Mouse (Mus musculus): ENCODE measurements around the gene Mrpl24.
A peak's percentile ranks its signal among the peaks of the same experiment; 100 is the strongest.
"Not testable (repeated sequence)": the region's sequence is repeated elsewhere in the genome, so short reads cannot be mapped to it uniquely, and the experiment has no call there.

Mrpl24 gene

DNA sequence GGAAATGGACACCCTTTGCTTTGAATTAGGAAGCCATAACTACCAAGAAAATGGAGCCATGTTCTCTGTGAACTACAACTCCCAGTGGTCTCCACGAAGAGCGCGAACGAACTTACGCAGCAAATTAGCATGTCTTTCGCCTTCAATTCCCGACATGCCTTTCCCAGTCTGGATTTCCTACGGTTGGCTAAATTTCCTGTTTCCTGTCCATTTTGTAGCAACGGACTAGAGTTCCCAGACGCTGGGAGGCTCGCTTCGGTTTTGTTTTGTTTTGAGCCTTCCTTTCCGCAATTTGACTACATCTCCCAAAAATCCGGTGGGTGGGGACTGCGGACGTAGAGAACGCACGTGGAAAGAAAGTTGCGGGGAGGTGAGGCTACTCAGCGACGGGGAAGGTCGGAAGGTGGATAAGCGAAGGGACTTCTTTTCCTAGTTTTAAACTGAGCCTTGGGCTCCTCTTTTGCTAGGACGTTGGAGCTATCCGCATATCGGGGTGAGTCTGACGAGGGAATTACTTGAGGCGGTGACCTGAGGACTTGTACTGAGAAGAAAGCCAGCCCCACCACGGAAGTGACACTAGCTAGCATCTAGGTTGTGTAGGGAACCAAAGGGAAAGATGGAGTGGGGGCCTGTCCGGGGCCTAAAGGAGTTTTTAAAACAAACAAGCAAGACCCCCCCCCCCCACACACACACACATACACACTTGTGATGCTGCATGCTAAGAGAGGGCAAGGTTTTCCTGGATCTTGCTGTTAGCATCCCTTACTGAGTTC lies at the start of gene Mrpl24:
Gene Mrpl24 (plus strand): TSS at position 171 of the 773 bp plus-strand sequence.
- peak; percentile 88 for DNase-seq (ENCODE audit: low read depth, low spot score)

DNA sequence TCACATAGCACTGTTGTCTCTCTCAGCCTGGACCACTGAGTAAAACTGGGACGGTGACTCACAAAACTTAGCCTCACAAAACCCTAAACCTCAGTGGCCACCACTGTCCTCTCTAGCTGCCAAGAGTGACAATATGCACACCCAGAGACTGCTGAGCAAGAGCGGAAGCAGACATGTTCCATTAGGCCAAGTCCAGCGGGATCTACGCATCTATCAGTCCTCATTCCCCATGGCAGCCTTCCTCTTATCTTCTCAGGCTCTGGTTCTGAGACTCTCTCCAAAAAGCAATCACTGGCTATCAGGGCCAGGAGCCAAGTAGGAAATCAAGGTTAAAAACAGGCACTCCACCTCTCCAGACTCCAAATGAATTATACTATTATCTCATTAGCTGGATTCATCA lies 41.6 kb upstream of the Mrpl24 start:
- DNase-seq (ENCODE audit: low read depth, low spot score) = no peak

DNA sequence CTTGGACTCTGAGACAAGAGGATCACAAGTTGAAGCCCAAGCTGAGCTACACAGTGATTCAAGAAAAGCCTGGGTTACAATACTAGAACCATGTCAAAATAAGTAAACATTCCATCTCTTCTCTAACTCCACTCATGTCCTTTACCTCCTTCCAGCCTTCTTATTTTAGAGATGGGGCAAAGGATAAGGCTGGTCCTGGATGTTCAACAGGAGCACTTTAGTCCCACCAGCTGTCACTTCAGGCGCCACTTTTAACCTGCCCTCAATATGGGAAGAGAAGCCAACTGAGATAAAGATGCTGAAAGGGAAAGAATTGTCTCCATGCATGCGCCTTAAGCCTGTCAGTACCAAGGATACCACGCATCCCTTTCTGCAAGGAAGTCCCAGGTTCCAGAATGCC lies 35.0 kb upstream of the Mrpl24 start:
- DNase-seq (ENCODE audit: low read depth, low spot score) = no peak

DNA sequence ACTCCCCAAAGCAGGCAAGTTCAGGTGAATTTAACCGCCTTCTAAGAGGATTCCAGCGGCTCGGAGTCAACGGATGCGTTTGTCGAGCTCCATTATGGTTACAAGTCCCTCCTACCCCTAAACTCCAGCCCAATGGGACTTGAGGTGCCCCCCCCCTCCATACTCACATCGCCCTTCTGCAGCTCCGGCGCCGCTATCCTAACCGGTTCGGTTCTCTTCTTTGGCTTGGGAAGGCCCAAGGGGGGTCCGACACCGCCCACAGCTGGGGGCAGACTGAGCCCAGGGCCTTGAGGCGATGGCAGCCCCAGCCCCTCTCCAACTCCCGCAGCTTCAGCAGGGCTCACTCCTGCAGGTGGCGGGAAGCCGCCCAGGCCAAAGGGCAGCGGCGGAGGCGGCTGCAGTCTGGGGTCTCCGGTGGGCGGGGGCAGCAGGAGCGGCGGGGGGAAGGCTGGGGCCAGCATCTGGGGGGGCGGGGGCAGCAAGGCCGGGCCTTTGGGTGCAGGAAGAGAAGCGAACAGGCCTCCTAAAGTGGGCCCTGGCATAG lies 34.5 kb upstream of the Mrpl24 start:
- peak; percentile 48 for DNase-seq (ENCODE audit: low read depth, low spot score)

DNA sequence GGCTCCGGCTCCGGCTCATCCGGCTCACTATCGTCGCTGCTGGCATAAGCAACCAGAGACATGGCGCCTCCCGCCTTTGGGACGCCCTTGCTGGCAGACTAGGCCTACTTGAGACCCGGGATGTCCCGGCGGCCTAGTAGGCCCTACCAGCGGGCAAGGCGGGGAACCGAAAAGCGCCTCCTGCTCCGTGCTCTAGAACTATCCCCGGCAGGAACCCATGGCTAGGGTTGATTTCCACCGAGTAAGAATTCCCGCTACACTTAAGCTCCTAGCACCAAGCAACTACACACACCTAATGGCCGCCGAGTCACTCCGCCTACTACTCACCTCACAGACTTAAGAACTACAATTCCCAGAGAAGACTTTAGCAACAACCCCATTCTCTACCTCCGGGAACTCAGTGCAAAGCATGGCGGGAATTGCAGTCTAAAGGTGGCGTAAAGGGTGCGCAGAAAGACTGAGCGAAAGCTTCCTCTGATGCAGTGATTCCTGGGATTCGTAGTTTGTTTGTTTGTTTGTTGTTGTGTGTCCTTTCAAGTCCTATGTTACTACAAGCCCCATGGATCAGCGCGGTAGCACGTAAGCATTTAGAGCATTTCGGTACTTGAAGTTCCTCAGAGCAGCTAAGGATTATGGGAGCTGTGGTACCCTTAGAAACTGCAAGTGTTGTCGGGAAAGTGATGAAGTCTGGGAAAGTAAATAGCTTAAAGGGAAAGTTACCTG lies 33.9 kb upstream of the Mrpl24 start, which contains the start of gene Prcc:
Gene Prcc (minus strand): TSS at position 328 of the 723 bp plus-strand sequence.
- peak; percentile 97 for DNase-seq (ENCODE audit: low read depth, low spot score)

DNA sequence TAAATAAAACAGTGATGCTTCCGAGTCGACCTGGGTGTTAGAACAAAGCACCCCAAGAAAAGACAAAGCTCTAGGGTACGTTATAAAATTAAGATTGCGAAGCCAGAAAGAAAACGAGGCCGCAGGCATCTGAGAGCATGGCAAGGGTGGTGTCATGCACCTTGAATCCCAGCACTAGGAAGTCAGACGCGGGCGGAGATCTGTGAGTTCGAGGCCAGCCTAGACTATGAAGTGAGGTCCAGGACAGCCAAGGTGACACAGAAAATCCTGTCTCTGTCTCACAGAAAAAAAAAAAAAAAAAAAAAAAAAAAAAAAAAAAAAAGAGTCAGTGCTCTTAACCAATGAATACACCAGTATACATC lies 33.3 kb upstream of the Mrpl24 start:
- DNase-seq (ENCODE audit: low read depth, low spot score) = no peak

DNA sequence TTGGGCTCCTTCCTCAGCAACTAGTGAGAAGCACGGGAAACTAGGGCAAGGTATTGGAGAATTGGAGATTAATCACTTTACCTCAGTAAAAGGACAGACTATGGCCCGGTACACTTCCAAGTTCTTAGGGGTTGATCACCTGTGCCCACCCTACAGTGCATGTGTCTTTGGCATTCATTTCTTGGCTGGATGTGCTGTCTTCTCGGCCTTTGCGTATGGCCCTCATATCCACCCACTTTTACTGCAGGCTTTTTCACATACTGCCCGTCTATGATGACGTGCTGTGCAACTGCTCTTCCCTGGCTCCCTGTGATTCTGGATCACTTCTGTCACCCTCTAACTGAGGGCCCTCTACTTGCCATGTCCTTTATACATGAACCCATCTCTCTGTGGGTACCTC lies 32.9 kb upstream of the Mrpl24 start:
- no peak for DNase-seq (ENCODE audit: low read depth, low spot score)

DNA sequence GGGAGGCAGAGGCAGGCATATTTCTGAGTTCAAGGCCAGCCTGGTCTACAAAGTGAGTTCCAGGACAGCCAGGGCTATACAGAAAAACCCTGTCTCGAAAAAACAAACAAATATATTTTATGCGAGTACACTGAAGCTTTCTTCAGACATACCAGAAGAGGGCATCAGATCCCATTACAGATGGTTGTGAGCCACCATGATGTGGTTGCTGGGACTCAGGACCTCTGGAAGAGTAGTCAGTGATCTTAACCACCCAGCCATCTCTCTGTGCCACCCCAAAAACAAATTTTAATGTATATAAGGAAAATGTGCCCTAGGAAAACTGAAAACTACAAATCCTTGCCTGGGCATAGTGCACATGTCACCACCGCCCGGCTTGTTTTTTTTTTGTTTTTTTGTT lies 31.9 kb upstream of the Mrpl24 start:
- DNase-seq (ENCODE audit: low read depth, low spot score) = not testable (repeated sequence)

DNA sequence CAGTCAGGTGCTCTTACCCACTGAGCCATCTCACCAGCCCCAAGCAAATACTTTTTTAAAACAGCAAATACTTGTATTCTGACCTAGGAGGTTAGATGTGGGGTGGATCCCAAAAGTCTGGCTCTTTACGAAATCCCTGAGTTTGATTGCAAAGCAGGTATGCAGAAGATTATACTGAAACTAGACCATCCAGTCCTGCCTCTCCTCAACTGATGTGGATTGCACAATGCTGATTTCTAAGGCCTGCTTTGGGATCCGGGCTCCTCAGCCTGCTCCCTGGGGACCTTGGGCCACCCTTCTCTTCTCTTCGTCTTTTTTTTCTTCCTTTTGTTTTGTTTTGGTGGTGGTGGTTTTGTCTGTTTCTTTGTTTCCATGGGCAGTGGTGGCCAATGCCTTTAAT lies 27.8 kb upstream of the Mrpl24 start:
- no peak for DNase-seq (ENCODE audit: low read depth, low spot score)

DNA sequence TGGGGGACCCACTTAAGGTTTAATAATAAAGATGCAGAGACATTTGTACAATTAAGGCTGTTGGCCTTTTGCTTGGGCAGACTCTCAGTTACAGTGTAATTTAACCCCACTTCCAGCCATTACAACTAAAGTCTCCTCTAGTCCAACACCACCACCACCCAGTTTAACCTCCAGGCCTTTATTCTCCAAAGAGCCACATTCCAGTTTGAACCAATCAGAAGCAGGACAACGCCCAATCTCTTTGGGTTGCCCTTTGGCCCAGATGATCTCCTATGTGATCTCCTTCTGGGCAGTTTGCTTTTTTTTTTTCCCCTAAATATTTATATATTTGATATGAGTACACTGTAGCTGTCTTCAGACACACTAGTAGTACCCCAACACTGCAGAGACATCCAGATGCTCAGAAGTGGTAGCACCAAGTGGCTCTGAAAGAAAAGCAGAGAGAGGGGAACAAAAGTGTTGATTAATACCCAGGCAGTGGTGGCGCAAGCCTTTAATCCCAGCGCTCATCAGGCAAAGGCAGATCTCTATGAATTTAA lies 25.9 kb upstream of the Mrpl24 start:
- no peak for DNase-seq (ENCODE audit: low read depth, low spot score)

DNA sequence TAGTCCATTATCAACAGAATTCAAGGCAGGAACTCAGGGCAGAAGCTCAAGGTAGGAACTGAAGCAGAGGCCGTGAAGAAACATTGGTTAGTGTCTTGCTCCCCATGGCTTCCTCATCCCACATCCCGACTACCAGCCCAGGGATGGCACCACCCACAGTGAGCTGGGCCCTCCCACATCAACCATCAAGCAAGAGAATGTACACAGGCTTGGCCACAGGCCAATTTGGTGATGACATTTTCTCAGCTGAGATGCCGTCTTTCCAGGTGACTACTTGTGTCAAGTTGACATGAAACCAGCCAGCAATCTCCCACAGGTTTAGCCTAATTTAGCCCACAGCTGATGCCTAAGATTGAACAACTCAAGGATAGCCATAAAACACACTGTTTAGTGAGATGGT lies 20.0 kb upstream of the Mrpl24 start:
- DNase-seq (ENCODE audit: low read depth, low spot score) = no peak

DNA sequence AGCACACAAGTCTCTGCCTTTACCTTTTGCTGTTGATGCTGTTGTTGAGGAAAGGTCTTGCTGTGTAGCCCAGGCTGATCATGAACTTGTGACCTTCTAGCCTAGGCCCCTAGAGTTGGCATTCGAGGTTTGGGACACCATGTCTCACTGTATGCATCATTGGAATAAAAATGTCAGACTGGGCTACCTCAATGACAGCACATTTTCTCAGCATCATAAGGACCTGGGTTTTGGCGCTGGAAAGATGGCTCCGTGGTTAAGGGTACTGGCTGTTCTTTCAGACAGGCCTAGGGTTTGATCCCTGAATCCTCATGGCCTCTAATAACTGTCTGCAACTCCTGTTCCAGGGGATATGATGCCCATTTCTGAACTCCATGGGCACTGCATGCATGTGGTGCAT lies 19.5 kb upstream of the Mrpl24 start:
- DNase-seq (ENCODE audit: low read depth, low spot score) = no peak

DNA sequence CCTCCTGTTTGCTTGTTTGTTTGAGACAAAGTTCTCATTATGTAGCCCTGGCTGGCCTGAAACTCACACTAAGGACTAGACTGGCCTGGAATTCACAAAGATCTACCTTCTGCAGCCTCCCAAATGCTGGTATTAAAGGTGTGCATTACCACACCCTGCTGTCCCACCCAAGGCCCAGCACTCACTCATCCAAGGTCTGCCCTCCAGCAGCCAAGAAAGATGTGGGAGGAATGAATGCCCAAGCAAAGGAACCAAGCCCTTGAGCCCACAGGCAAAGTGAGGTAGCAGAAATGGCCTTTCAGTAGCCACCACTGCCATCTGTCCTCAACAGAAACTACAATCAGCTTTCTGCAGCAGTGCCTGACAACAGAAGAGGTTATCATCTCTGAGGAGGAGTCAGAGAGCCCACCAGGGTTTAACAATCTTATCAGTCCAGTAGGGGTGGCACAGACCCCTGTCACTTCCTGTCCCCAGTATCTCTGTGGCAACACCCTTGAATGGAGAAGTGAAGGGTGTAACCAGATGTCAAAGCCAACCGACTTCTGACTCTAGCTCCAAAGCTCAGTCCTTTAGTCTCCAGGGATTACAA lies 18.2 kb upstream of the Mrpl24 start:
- no peak for DNase-seq (ENCODE audit: low read depth, low spot score)

DNA sequence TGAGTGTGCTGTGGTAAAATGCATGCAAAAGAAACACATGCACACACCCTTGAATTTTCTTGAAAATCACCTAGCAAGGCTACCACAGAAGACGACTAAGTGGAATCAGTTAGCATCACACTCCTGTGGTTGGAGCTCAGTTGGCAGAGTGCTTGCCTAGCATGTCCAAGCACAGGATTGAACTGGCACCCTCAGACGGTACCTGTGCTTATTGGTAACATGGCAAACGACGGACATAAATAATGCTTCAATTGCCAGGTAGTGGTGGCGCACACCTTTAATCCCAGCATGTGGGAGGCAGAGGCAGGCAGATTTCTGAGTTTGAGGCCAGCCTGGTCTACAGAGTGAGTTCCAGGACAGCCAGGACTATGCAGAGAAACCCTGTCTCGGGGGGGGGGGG lies 17.3 kb upstream of the Mrpl24 start:
- not testable (repeated sequence) for DNase-seq (ENCODE audit: low read depth, low spot score)

DNA sequence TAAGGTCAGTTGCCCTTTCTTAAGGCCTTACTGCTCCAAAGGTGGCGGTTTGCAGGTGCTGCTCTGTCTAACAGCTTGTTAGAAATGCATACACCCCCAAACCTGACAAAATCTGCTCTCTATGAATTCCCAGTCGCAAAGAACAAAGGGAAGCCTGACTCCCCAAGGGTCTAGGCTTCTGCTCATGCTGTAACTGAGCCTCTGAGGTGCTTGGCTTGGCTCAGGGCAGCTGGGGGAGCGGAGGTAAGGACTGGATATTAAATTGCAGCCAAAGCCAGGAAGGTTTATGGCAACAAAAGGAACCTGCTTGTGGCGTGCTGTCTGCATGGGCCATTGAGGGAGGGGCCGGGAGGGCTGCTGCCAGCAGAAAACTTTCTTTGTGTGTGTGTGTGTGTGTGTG lies 15.5 kb upstream of the Mrpl24 start:
- DNase-seq (ENCODE audit: low read depth, low spot score) = no peak

DNA sequence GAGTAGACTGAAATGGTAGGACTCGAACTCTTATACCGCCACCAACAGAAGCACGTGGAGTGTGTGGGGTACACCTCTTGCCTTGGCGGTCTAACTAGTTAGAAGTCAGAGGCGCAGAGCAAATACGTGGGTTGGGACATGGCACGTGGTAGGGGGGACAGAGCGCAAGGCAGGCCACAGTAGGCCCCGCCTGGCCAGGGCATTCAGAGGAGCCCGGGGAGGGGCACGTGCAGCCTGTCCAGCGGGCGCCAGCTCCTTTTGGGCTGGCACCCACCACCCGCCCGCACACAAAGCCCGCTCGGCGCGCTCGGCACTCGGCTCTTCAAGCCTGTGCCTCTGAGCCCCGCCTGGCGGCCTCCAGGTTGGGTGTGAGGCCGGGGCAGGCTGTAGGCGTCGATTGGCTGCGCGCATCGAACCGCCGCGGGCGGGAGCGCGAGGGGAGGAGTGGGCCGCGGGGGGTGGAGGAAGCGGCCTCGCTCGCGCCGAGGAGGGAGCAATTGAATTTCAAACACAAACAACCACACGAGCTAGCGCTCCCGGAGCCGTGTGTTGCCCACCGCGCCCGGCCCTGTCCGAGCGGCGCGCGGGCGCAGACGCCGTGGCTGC lies 13.3 kb upstream of the Mrpl24 start, which contains the start of gene Hdgf:
Gene Hdgf (plus strand): TSS at position 442 of the 606 bp plus-strand sequence.
- peak; percentile 98 for DNase-seq (ENCODE audit: low read depth, low spot score)

DNA sequence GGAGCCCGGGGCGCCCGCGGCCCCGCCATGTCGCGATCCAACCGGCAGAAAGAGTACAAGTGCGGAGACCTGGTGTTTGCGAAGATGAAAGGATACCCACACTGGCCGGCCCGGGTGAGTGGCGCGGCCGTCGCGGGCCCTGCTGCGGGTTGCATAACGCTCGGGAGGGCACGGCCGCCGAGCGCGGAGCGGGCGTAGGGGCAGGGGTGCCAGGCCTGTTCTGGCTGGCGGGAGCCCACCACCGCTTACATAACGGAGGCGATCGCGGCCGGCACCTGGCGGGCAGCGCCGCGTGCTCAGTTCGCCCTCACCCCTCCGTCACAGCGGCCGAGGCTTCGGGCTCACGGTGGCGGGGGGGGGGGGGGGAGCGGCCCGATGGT lies 12.7 kb upstream of the Mrpl24 start:
- DNase-seq (ENCODE audit: low read depth, low spot score) = no peak

DNA sequence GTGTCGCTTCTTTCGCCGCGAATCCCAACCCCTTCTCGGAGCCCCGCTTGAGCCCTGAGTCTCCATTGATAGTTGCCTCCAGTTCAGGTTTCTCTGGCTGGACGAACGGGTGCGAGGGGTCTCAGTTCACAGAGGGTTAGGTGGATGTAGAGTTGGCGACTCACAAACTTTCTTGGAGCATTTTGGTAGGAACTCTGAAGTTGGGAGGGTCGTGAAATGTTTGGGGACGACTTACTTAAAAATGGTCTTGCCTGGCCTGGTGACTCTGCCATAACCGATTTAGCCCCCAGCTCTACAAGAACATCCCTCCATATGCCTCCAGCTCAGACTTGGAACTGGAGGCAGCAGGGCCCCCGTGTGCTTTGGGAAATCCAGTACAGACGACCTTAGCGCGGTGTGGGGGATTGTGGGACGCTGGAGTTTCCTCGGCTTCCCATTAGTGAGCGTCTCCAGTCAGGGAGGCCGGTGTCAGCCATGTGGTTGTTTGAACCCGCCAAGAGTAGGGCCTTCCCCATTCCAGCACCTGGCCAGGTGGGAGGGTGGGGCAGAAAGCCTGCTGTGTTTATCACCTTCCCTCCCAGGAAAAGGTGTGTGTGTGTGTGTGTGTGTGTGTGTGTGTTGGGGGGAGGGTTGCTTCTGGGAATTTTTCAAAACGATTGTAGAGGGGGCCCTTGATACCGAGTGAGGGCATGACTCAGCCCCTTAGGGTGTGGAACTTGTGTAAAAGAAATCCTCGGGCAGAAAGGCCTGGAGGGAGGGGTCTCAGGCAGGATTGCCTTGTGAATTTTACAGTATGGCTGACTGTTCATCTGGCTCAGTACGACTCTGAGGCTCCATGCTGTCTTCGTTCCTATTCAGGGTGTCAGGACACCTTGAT lies 12.1 kb upstream of the Mrpl24 start:
- no peak for DNase-seq (ENCODE audit: low read depth, low spot score)

DNA sequence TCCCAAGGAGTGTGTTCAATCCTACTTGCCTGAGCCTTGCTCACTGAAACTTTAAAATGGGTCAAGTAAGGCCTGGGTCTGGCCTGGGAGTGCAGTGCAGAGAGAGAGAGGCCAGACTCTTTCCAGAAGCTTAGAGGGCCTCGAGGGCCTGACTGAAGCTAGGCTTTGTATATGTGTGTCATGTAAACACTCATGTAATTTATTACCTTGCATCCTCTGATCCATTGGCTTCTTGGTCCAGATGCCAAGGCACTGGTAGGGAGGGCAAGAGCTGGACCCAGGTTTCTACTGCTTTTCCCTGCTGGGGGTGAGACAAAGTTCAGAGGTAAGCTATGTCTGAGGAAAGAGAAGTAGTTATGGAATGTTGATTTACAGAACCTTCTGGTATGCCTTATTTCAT lies 11.4 kb upstream of the Mrpl24 start:
- DNase-seq (ENCODE audit: low read depth, low spot score) = no peak

DNA sequence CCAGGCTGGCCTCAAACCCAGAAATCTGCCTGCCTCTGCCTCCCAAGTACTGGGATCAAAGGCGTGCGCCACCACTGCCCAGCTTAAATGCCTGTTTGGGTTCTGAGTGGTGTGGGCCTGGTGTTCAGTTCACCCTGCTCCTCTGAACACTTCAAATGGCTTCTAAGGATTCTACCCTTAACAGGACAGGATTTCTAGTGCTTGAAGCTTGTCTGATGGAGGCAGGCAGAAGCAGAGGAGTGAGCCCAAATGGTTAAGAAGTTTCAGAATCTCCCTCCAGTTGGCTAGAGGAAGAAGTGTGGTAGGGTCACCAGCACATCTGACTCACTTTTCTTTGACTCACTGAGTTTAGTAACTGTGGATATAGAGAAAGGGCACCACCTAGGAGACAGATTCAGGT lies 9.9 kb upstream of the Mrpl24 start:
- DNase-seq (ENCODE audit: low read depth, low spot score) = no peak

DNA sequence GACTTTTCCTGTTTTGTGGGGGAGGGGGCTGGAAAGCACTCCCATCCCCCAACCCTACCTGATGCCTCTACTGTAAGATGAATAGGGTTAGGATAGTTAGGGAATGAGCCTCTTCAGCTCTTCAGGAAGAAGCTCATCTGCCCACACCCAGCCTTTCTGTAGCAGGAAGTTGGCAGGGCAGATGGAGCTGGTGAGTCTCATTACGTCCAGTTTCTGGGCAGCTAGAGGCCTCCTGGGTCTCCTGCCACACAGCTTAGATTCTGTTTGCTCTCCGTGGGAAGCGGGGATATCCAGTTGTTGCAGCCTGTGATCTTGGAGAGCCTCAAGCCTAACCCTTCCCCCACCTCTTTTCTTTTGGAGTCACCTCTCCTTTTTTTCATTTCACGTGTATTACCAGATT lies 9.4 kb upstream of the Mrpl24 start:
- DNase-seq (ENCODE audit: low read depth, low spot score) = no peak

Measured in mesoderm, embryonic 11.5 days (tissue).